Mouse (Mus musculus) v-Abl transformed pro-B cells (cell line): ENCODE data around the gene Col1a1.

Experiments used
- in situ Hi-C, 2 experiments: fragments of 400-800 bp; cut with MboI; formaldehyde crosslinking; loops; one replicate each; pipeline ENCODE4 v1.15.1; 2025; ENCODE audit not compliant: unreplicated experiment in 2 of 2

Col1a1 gene

GRCm38 (mm10) chr11:94991641-94992479, 55.8 kb downstream of the Col1a1 start:
- in situ Hi-C loops: no loop called here

GRCm38 (mm10) chr11:94992480-94992753, 56.4 kb downstream of the Col1a1 start:
- in situ Hi-C loops: no loop called here

- in situ Hi-C loops: no loop called here
Measured at GRCm38 (mm10) chr11:94992754-94993606, 57.0 kb downstream of the Col1a1 start.

GRCm38 (mm10) chr11:94994208-94994814, 58.3 kb downstream of the Col1a1 start:
- in situ Hi-C loops: no loop called here

GRCm38 (mm10) chr11:94994947-94995772, 59.1 kb downstream of the Col1a1 start:
- in situ Hi-C loops: no loop called here

- in situ Hi-C loops: no loop called here
Measured at GRCm38 (mm10) chr11:94996101-94996500, 60.1 kb downstream of the Col1a1 start.

- in situ Hi-C loops: no loop called here
Measured at GRCm38 (mm10) chr11:94996984-94997383, 61.0 kb downstream of the Col1a1 start.

- in situ Hi-C loops: no loop called here
Measured at GRCm38 (mm10) chr11:94997596-94997995, 61.6 kb downstream of the Col1a1 start.

- in situ Hi-C loops: no loop called here
Measured at GRCm38 (mm10) chr11:94998041-94998531, 62.1 kb downstream of the Col1a1 start.

- in situ Hi-C loops: no loop called here
Measured at GRCm38 (mm10) chr11:95000128-95000527, 64.1 kb downstream of the Col1a1 start.

- in situ Hi-C loops: no loop called here
Measured at GRCm38 (mm10) chr11:95000548-95000947, 64.5 kb downstream of the Col1a1 start.

- in situ Hi-C loops: no loop called here
Measured at GRCm38 (mm10) chr11:95001058-95001457, 65.0 kb downstream of the Col1a1 start.

- in situ Hi-C loops: no loop called here
Measured at GRCm38 (mm10) chr11:95001584-95002347, 65.7 kb downstream of the Col1a1 start.
